Comparison of ENCODE assay signal across 19 mouse cellular contexts in genomic region chr16:6421623-6422145, GRCm38 (mm10).
A peak's percentile ranks its signal among the peaks of the same experiment; 100 is the strongest.
DNase-seq lines count a peak whose midpoint lies in the region; TF ChIP-seq lines count a peak whose summit lies in the region.
"Had no signal": no experiment of that assay in that cellular context is flagged by ENCODE, and none has a peak within 500 bp of the region (broad histone marks: within the 10 kb centered on the region; RNA-seq: fewer than 3 reads in every experiment).

No protein-coding gene starts in this region.

- no peak for TF ChIP-seq POLR2A in cerebellum, adult 2 months (IDR thresholded peaks at IDR 0.05; ENCODE audit: borderline replicate concordance, insufficient read depth, low read length)

- DNase-seq in cerebellum, adult 2 months, result peak in 1 of 2 experiments; percentile 21
- DNase-seq in cerebellum, postnatal 10 days, result no peak
- peak; percentile 6 for DNase-seq in left cerebral cortex, postnatal 4 days
- DNase-seq in left cerebral cortex, postnatal 10 days (ENCODE audit: extremely low spot score in 1 of 2, low spot score in 2 of 2), result no peak
- peak; percentile 22 for DNase-seq in retina, postnatal 1 day
- no peak for DNase-seq in retina, embryonic 14.5 days (ENCODE audit: low spot score)
- DNase-seq in neural tube, embryonic 10.5 days (ENCODE audit: extremely low spot score, low spot score), result no peak
- DNase-seq in cerebellum, postnatal 25 days, result no peak
- DNase-seq: adrenal gland, adult 2 months; cerebellum, adult 11 months; gastrocnemius, postnatal 36 days; heart, postnatal 14 days; kidney, adult 9 months; kidney, postnatal 4 days; liver, postnatal 0 days; right cerebral cortex, postnatal 14 days had no signal

- H3K4me3 ChIP-seq in cerebellum, adult 2 months (replicated peaks; ENCODE audit: insufficient read depth, low read depth, low read length), result no peak overlapping the region
- H3K4me3 ChIP-seq: erythroblast, embryonic 14.5 days; limb, embryonic 15.5 days; neural tube, embryonic 12.5 days had no signal

- H3K27me3 ChIP-seq in cerebellum, adult 2 months (ENCODE audit: control insufficient read depth, insufficient read depth, low read length), result no peaks in the 10 kb centered on the region
- H3K27me3 ChIP-seq: limb, embryonic 15.5 days; neural tube, embryonic 12.5 days had no signal

- peak overlapping the region; percentile 88; the same call in 1 of the 2 replicates for H3K27ac ChIP-seq in cerebellum, adult 2 months (ENCODE audit: insufficient read depth, low read length)
- H3K27ac ChIP-seq: limb, embryonic 15.5 days; neural tube, embryonic 12.5 days had no signal

- no peak for TF ChIP-seq CTCF in cerebellum, adult 2 months (IDR thresholded peaks at IDR 0.05; ENCODE audit: borderline replicate concordance, insufficient read depth, low read depth, low read length)

- intact Hi-C loops in left cerebral cortex, postnatal 4 days (cut with DNase I), result no loop called here
- intact Hi-C loops in left cerebral cortex, postnatal 10 days (cut with DNase I), result no loop called here

- 56% methylated on average over 3 of the region's 3 CpGs for WGBS in cerebellum, adult 2 months

- H3K4me1 ChIP-seq in cerebellum, adult 2 months (ENCODE audit: control insufficient read depth, insufficient read depth, low read length), result peaks cover 38% of the 10 kb centered on the region; the same call in 1 of the 2 replicates
- H3K4me1 ChIP-seq: limb, embryonic 15.5 days; neural tube, embryonic 12.5 days had no signal

Comparison
In these comparisons a context has a peak if more than half of its experiments do, and no peak if none do; other contexts are left out.
1. DNase-seq: peak in left cerebral cortex, postnatal 4 days (single experiment) and retina, postnatal 1 day (single experiment); none in cerebellum, postnatal 10 days (0 of 2), left cerebral cortex, postnatal 10 days (0 of 2), retina, embryonic 14.5 days (single experiment), neural tube, embryonic 10.5 days (single experiment) and cerebellum, postnatal 25 days (0 of 2).